Mouse (Mus musculus) heart, adult 9 months (tissue): ENCODE measurements at regions not wholly inside any gene's neighbourhood (a gene's known extent, or its start where the extent isn't known, plus 50 kb on each side); places are given as distances from the start of the nearest gene placed in this dataset.

Experiments
- DNase-seq, 2 experiments: peaks; one replicate each; pipeline ENCODE4 v3.0.0; 2022; ENCODE audit warnings: low spot score in 2 of 2

DNA sequence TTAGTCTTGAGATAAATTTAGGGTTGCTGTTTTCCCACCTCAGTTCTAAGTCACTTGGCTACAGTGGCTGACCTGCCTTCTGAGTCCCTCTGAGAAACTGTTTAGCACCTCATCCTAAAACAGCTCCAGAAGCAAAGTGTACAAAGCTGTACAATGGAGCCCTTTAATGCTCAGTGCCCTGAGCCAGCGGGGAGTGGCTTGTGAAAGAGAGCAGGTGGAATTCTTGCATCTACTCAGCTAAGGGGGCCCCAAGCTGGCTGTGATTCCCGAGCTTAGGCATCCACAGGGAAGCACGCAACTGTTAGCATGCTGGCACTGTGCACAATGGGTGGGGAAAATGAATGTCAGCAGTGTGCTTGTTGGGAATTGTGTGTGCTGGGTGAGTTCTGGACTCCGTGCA, 63.2 kb upstream of the Kcnj15 start:
- no peak for DNase-seq

DNA sequence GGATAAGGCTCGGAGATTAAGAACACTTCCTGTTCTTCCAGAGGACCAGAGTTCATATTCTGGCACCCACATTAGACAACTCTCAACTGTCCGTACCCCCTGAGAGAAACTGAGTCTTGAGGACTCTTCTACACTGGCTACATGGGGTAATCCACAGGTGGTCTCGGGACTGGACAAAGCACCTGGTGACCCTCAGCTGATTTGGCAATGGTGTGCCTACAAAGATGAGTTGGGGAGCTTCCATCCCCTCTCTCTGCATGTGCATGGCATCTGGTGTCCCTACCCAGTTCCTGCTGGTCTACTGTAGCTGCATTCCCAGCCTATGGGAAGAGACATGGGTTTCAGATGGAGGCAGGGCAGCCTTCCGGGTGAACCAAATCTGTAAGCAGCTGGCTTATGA, 61.2 kb upstream of the Kcnj15 start:
- DNase-seq, result no peak

DNA sequence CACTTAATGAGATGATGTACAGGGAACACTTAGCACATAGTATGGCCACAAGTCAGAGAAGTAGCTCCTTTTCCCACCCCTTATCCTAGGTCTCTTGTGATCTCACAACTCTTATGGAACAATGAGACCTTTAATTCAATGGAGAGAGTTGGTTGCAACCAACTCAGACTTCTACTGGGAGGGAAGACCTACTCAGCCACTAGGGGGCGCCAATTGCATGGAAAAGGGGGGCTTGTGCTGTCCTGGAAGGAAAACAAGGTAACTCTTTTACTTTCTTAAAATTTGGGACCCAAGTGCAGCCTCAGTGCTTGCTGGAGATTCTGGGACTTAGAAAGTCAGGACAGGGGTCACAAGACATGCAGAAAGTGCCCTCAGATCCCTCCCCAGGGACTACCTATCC, 60.7 kb upstream of the Kcnj15 start:
- DNase-seq, result peak; percentile 17 to 39

DNA sequence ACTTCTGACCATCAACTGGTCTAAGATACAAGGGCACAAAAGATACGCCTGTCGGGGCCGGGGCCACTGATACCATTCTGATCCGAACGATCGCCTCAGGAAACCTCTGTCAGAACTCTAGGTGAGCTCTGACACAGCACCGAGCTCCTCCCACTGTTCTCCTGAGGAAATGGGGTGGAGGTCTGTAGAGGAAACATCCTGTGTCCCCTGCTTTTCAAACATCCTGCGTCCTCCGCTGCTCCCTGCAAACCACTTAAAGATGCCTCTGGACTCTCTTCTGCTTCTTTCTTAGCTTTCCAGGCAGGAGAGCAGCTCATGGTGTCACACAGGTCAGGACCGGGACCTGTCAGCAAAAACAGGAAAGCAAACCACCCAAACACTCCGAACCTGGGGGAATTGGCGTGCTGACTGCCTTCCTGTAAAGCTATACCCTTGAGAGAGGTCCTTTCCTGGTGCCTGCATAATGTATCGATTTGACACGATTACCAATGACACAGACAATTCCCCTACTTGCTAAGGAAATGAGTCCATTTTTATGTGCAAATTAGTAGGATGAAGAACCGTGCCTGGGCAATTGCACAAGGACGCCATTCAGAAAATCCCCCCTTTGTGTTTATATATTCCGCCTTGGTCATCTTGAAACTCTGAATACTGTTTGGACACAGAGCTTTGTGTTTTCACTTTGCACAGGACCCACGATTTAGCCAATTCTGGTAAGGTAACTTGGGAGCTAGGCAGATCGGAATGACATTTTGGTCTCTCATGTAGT, 58.4 kb upstream of the Kcnj15 start:
- no peak for DNase-seq

DNA sequence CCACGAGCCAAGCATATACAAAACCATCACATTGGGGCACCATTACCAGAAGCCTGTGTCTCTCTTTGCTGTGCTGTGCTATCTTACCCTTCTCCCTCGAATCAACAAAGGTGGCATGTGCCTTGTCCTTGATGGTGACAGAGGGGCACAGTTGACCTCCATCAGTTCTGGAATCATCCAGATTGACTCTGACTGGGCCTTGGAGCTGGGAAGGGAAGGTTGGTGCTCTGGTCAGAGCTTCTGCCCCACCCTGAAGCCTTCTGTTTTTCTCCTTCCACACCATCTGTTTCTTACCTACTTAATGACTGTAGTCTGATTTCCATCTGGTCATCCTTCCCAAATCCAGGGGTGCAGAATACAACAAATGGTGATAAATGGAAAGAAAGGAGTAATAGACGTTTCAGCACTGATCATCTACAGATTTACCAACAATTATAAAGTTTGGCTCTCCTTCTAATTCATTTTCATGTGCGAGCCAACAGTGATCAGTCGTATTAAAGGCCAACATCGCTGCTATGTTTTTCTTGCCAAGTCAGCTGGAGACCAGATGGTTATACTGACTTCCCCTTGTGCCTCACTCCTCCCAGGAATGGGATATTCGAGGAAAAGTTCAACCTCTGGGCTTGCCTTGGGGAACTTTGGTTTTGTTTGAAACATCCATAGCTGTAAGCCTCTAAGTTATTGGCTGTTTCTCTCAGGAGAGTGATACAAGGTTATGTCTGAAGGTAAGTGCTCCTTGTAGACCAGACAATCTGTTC, 55.1 kb upstream of the Kcnj15 start:
- no peak for DNase-seq

DNA sequence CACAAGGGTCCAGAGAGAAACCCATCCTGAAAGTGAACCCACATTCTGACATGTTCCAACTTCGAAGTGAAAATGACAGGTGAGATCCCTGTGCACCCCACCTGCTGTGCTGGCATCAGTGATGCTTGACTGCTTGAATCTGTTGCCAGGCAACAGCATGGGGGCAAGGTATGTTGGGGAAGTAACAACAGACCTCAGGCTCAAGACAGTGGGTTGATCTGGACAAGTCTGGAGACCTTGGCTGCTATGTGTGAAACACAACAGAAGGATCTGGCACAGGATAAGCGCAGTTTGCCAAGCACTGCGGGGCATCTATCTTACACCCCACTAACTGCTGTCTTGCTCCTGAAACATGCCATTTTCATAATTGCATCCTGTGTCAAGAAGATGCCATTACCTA, 54.3 kb upstream of the Kcnj15 start:
- DNase-seq, result no peak

DNA sequence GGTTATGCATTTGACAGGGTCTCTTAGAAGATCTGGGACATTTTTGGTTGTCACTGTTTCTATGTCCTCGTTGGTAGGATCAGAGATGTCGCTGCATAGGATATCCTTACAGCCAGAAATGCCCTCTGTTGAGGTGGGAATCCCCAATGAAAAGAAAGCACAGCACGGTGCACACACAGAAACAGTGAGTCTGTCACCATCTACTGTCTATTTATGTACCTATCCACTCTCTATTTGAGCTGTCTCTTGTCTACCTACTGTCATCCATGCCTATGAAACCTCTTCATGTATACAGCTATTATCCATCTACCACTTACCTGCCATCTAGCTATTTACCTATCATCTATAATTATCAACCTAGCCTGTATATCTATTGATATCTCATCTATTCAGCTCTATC, 53.6 kb upstream of the Kcnj15 start:
- no peak for DNase-seq

DNA sequence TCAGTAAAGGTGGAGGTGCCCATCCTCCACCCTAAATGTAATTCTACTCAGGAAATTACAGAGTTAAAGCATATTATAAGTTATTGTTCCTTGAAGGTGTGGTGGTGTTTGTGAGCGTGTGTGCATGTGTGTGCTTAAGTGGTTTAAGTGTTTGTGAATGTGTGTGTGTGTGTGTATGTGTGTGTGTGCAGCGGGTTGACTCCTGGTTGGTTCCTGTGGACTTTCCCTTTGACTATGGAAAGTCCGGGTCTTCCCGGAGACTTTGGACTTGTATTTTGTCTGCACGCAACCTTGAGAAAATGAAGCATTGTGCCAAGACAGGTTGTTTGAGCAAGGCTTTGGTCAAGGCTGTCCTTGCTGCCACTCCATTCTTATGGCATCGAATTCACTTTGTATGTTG, 52.9 kb upstream of the Kcnj15 start:
- no peak for DNase-seq

DNA sequence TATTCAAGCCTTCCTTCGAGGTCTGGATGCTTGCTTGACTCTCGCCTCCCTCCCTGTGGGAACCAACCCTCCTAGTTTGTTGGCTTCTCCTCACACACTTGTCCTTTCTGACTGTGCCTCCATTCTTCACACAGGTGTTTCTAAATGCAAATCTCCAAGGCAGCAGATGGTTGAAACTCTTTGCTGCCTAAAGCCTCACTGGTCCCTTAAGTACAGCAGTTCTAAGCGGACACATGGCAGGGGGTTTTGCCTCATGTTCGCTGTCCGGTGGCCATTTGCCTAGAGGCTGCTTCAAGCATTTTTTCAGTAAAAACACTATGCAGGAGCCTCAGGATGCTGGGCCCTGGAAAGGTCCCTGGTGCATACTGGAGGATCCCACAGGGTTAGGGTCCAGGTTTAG, 50.9 kb upstream of the Kcnj15 start:
- no peak for DNase-seq

DNA sequence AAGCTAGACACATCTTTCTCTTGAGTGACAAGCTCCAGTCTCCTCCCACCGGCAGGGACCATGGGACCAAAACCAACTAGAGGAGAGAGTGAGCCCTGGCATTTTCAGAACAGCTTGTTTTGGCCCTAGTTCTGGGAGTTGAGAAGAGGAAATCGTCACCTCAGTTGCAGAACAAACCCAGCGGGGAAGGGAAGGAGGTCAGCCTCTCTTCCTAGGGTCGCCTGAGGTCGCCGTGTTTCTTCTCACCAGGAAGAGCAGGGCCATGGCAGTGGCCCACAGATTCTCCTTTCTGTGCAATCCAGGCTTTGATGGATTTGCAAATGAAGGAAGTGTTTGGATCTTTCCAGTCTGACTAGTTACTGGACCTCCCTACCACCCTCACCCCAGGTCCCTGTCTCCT, 49.8 kb upstream of the Kcnj15 start:
- no peak for DNase-seq
